Mouse (Mus musculus) ES-Bruce4 (cell line): Measurements from ENCODE around the gene Zfp39. TPM values are rescaled to one million over a fixed set of nuclear protein-coding genes. Genes with fewer than 3 reads are reported as not detected.

Experiments used
- H3K27ac ChIP-seq: 2 replicates; pipeline ENCODE4 v1.5.1; 2012; ENCODE audit warnings: low read length, inconsistent platforms; ENCODE audit not compliant: insufficient read depth
- H3K27me3 ChIP-seq: 2 replicates; pipeline ENCODE4 v1.6.1; 2012; ENCODE audit warnings: mild to moderate bottlenecking, low read length, inconsistent platforms; ENCODE audit not compliant: control insufficient read depth, poor library complexity, insufficient read depth, severe bottlenecking
- H3K36me3 ChIP-seq: 2 replicates; pipeline ENCODE4 v1.6.1; 2012; ENCODE audit warnings: inconsistent platforms, mild to moderate bottlenecking, low read length, moderate library complexity; ENCODE audit not compliant: control insufficient read depth, poor library complexity, insufficient read depth, severe bottlenecking
- H3K4me1 ChIP-seq: one replicate; pipeline ENCODE4 v1.8.1; 2011; ENCODE audit warnings: low read length; ENCODE audit not compliant: control insufficient read depth, insufficient read depth
- H3K4me3 ChIP-seq: 2 replicates; pipeline ENCODE4 v1.5.1; 2011; ENCODE audit warnings: low read depth, mild to moderate bottlenecking, low read length
- H3K9ac ChIP-seq: 2 replicates; pipeline ENCODE4 v1.6.1; 2012; ENCODE audit warnings: low read depth, mild to moderate bottlenecking, inconsistent platforms; ENCODE audit not compliant: poor library complexity, severe bottlenecking
- H3K9me3 ChIP-seq: replicated peaks from 2 replicates; pipeline ENCODE4 v1.6.1; 2012; ENCODE audit warnings: mild to moderate bottlenecking, low read length, inconsistent platforms; ENCODE audit not compliant: control insufficient read depth, poor library complexity, insufficient read depth, severe bottlenecking
- CTCF ChIP-seq: IDR thresholded peaks from one replicate; pipeline ENCODE4 v1.8.1; 2011; ENCODE audit warnings: low read depth, low read length
- EP300 ChIP-seq: IDR thresholded peaks from 2 replicates; pipeline ENCODE4 v1.6.1; 2011; ENCODE audit warnings: low read depth, low read length; ENCODE audit not compliant: insufficient read depth
- POLR2A ChIP-seq: IDR thresholded peaks from one replicate; pipeline ENCODE4 v1.8.1; 2011; ENCODE audit warnings: low read length; ENCODE audit not compliant: insufficient read depth
- polyA plus RNA-seq: library from polyadenylated mRNA; stranded (reverse); fragments of >200 nt; gene quantifications from 2 replicates; pipeline ENCODE4 v1.2.4, GENCODE M21; 2011; ENCODE audit warnings: low read depth; ENCODE audit not compliant: missing spikeins, insufficient read depth, insufficient read length

Gene Zfp39
- polyA plus RNA-seq, result 5.1 and 6.1 TPM in 2 replicates

DNA sequence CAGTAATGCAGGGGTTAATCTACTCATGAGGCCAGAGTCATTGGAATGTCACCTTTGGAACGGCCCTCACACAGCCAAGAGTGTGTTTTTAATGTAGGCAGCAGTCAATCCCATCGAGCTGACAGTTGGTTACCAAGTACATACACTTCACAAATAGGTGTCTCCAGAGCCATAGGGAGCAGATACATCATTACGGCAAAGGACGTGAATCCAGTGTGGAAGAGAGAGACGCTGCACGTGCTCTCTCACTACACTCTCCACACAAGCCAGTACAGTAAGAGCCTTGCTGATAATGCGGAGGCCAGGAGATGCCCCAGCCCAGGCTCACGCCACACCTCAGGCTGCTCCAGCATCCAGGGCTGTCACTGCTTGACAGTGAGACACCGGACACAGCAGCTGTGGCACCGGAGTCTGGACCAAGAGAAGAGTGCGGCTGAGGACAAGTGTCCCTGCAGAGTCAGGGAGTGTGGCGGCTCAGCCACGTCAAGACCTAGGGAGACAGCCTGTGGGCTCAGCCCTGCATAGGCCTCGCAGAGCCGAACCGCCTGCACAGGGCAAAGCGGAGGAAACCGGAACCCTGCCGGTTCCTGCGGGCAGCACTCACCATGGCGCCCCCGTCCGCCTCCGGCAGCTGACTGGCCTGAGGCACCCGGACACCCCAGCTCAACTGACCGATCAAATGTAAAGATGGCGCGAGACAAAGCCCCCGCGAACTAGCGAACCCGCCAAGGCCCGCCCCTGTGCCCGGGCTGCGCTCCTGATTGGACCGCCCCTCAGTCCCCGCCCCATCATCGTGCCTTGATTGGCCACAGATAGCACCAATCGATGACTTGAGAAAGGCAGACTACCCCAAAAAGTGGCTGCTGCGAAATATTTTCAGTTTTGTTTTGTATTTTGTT is at the start of gene Zfp39:
Gene Zfp39, minus strand, starts transcription at position 715 of the 899 bp plus-strand sequence.
- Histone ChIP-seq H3K4me1 (no peaks in the 10 kb centered on the region), H3K27me3 (no peaks in the 10 kb centered on the region), H3K9me3 (no peaks in the 10 kb centered on the region), H3K4me3 (peak within 1 kb of the TSS; percentile 97), H3K36me3 (peaks cover 3% of the 10 kb centered on the region), H3K9ac (peak within 1 kb of the TSS; percentile 56), H3K27ac (no peak within 1 kb of the TSS)
- no peak for TF ChIP-seq EP300
- no peak for TF ChIP-seq CTCF
- TF ChIP-seq POLR2A, result no peak

DNA sequence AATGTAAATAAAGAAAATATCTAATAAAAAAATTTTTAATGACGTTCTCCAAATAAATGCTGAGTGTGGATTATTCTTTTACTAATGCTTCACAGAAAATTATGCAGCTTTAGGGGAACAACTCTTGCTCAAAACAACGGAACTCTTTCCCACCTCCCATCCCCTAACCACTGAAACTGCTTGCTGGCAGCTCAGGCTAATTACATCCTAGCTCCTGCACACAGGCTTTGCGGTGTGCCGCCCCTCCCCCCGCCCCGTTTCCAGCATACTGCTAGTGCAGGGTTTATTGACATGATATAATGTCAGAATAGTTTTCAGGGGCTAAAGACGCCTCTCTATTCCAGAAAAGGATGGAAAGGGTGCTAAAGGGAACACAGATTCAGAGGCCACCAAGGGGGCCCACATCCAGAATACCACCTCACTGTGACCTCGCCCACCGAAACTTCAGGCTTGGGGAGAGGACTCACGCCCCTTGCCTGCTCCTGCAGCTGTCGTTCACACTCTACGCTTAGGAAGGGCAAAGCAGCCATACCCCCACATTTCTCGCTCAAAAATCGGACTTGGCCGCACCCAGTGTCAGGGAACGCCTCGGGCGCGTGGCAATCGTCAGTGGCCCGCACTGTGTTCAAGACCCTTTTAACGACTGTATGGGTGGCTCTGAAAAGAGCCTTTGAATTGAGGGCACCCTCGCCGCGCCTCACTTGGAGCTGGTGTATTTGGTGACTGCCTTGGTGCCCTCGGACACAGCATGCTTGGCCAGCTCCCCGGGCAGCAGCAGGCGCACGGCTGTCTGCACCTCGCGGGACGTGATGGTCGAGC is 49.5 kb upstream of the Zfp39 start:
- H3K9me3 ChIP-seq, result no peaks in the 10 kb centered on the region
- peak overlapping the region; percentile 67 for H3K4me3 ChIP-seq
- H3K27ac ChIP-seq, result 0 out of 2 replicates have a peak overlapping the region, but pooled peaks have one; percentile 23
- H3K4me1 ChIP-seq, result no peaks in the 10 kb centered on the region
- TF ChIP-seq POLR2A (no peak), CTCF (no peak), EP300 (no peak)
- no peaks in the 10 kb centered on the region for H3K36me3 ChIP-seq
- H3K9ac ChIP-seq, result peak overlapping the region; percentile 42
- no peaks in the 10 kb centered on the region for H3K27me3 ChIP-seq

DNA sequence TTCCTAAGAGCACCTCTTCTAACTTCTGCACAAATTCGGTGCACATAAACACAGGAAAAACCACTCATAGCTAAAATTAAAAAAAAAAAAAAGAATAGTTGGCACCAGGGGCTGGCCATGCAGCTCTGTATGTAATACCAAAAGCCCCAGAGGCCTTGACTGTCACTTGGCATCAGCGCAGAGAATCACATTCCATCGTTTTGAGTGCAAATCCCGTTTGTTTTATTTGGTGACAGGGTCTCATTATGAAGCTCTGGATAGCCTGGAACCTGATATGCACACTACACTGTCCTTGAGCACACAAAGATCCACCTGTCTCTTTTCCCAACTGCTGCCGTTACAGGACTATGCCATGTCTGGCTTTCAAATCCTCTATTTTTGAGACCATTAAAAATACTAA is 47.2 kb upstream of the Zfp39 start:
- no peaks in the 10 kb centered on the region for H3K4me1 ChIP-seq
- no peaks in the 10 kb centered on the region; the same call in none of the 2 replicates for H3K27me3 ChIP-seq
- TF ChIP-seq POLR2A (no peak), EP300 (no peak), CTCF (no peak)
- no peak overlapping the region for H3K9ac ChIP-seq
- H3K4me3 ChIP-seq, result no peak overlapping the region
- no peaks in the 10 kb centered on the region for H3K36me3 ChIP-seq
- H3K9me3 ChIP-seq, result no peaks in the 10 kb centered on the region
- no peak overlapping the region for H3K27ac ChIP-seq

DNA sequence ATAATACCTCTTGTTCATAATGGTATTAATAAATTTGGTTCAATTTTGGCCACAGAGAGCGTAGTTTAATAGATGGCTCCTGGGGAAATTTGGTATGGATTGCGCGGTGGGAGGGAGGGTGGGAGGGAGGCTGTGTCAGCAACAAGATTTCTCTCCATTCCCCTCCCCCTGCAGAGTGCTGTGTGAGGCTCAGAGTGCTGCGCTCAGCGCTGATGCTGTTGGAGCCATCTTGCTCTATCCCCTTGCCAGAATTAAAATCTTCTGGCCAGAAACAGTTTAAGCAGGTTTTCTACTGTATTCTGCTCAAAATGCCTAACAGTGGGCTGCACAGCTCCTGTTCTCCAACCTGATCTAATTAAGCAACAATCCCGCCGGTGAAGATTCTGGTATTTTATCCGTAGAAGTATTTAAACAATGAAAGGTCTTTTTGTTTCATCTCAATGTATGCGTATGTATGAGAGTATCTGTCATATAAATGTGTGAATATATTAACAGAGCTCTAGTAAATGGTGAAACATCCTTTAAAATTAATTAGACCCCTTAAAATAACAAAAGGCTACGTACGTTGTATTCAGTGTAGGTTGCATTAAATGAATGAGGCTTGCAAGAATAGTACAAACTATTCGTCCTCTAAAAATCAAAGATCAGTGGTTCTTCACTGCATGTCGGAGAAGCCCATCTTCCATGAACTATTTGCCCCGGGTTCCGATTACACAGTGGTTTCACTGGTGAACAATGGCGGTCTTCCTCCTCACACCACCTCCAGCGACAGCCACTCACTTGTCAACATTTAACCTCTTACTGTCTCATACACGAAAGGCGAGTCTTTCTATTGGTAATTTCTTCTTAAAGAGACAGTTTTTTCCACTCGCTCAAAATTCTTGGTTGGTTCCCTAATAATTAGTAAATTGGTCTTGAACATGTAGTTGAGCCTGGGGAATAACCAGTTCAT is 45.7 kb upstream of the Zfp39 start:
- H3K36me3 ChIP-seq, result no peaks in the 10 kb centered on the region

More for the DNA sequence above, 45.7 kb upstream of the Zfp39 start:
- H3K9ac ChIP-seq, result peak overlapping the region; percentile 73
- no peaks in the 10 kb centered on the region; the same call in none of the 2 replicates for H3K27me3 ChIP-seq
- H3K9me3 ChIP-seq, result no peaks in the 10 kb centered on the region
- H3K4me1 ChIP-seq, result no peaks in the 10 kb centered on the region
- 0 out of 2 replicates have a peak overlapping the region, but pooled peaks have one; percentile 48 for H3K27ac ChIP-seq
- no peak for TF ChIP-seq CTCF
- no peak for TF ChIP-seq EP300
- TF ChIP-seq POLR2A, result no peak
- H3K4me3 ChIP-seq, result peak overlapping the region; percentile 66
